Mouse (Mus musculus) heart, embryonic 13.5 days (tissue): ENCODE data around the gene Ovch2. TPM values are rescaled to one million over a fixed set of nuclear protein-coding genes. Genes with fewer than 3 reads are reported as not detected.

Experiments used
- ATAC-seq: fragments of 200-750 bp; cut with Nextera tagmentation; 2 replicates; pipeline ENCODE4 v1.8.0; 2017; ENCODE audit warnings: moderate TSS enrichment; ENCODE audit not compliant: insufficient number of reproducible peaks, low FRiP score, low TSS enrichment; ENCODE audit errors: extremely low read depth
- H3K27ac ChIP-seq: fragments of 300-500 bp; sonication (generic); replicated peaks from 2 replicates; pipeline ENCODE4 v1.5.1; 2015; ENCODE audit warnings: moderate library complexity, mild to moderate bottlenecking, inconsistent platforms
- H3K27me3 ChIP-seq: fragments of 300-500 bp; sonication (generic); replicated peaks from 2 replicates; pipeline ENCODE4 v1.6.1; 2015; ENCODE audit warnings: mild to moderate bottlenecking, inconsistent platforms
- H3K36me3 ChIP-seq: fragments of 300-500 bp; sonication (generic); 2 replicates; pipeline ENCODE4 v1.6.1; 2015; ENCODE audit warnings: mild to moderate bottlenecking, inconsistent platforms
- H3K4me1 ChIP-seq: fragments of 300-500 bp; sonication (generic); 2 replicates; pipeline ENCODE4 v1.6.1; 2015; ENCODE audit warnings: inconsistent platforms
- H3K4me2 ChIP-seq: fragments of 300-500 bp; sonication (generic); 2 replicates; pipeline ENCODE4 v1.6.1; 2015; ENCODE audit warnings: inconsistent platforms, mild to moderate bottlenecking, moderate library complexity
- H3K4me3 ChIP-seq: fragments of 300-500 bp; sonication (generic); 2 replicates; pipeline ENCODE4 v1.5.1; 2015; ENCODE audit warnings: moderate library complexity, mild to moderate bottlenecking, inconsistent platforms
- H3K9ac ChIP-seq: fragments of 300-500 bp; sonication (generic); 2 replicates; pipeline ENCODE4 v1.6.1; 2015; ENCODE audit warnings: inconsistent platforms, mild to moderate bottlenecking, moderate library complexity
- H3K9me3 ChIP-seq: fragments of 300-500 bp; sonication (generic); 2 replicates; pipeline ENCODE4 v1.6.1; 2016; ENCODE audit warnings: inconsistent platforms
- WGBS: fragments of 180-500 bp; shearing (Covaris S2); methylation state at CpG from one replicate; pipeline ENCODE4 v1.1.7; 2015; ENCODE audit warnings: mixed read lengths; 5-methylcytosine and 5-hydroxymethylcytosine counted together
- polyA plus RNA-seq: library from polyadenylated mRNA; unstranded; fragments of >200 nt; fragmentation: Nextera tagmentation; extraction: Ambion mirVana; gene quantifications from 2 replicates; pipeline ENCODE4 v1.2.1, GENCODE M21; 2015

The Ovch2 gene
- polyA plus RNA-seq, 1 experiment from 2014 or later = not detected

GRCm38 (mm10) chr7:107742963-107743465 is 58.0 kb downstream of the Ovch2 start:
- Histone ChIP-seq H3K27me3 (no peaks in the 10 kb centered on the region), H3K4me1 (no peaks in the 10 kb centered on the region), H3K36me3 (peaks cover 53% of the 10 kb centered on the region), H3K9ac (no peak overlapping the region), H3K4me3 (no peak overlapping the region), H3K27ac (no peak overlapping the region), H3K4me2 (no peak overlapping the region), H3K9me3 (no peaks in the 10 kb centered on the region)
- no peak for ATAC-seq
- 82% methylated on average over 10 of the region's 10 CpGs for WGBS

GRCm38 (mm10) chr7:107738726-107739125 is 62.3 kb downstream of the Ovch2 start:
- H3K4me1 ChIP-seq = no peaks in the 10 kb centered on the region
- no peak overlapping the region for H3K4me3 ChIP-seq
- H3K9ac ChIP-seq = no peak overlapping the region
- H3K36me3 ChIP-seq = peaks cover 36% of the 10 kb centered on the region
- H3K9me3 ChIP-seq = no peaks in the 10 kb centered on the region
- ATAC-seq = no peak
- no peaks in the 10 kb centered on the region for H3K27me3 ChIP-seq
- no peak overlapping the region for H3K27ac ChIP-seq
- 26% methylated on average over 2 of the region's 2 CpGs for WGBS
- no peak overlapping the region for H3K4me2 ChIP-seq

- no peak overlapping the region for H3K9ac ChIP-seq
- no peak overlapping the region for H3K4me3 ChIP-seq
- no peaks in the 10 kb centered on the region for H3K9me3 ChIP-seq
- ATAC-seq = no peak
- H3K4me1 ChIP-seq = no peaks in the 10 kb centered on the region
- H3K36me3 ChIP-seq = peaks cover 31% of the 10 kb centered on the region
- no peak overlapping the region for H3K4me2 ChIP-seq
- WGBS = 57% methylated on average over 2 of the region's 2 CpGs
- no peaks in the 10 kb centered on the region for H3K27me3 ChIP-seq
- H3K27ac ChIP-seq = no peak overlapping the region
Measured at GRCm38 (mm10) chr7:107733162-107733561, 67.8 kb downstream of the Ovch2 start.

Other genes starting within 250 kb of the Ovch2 start
- gene Olfml1, start 233.8 kb downstream of the Ovch2 start, polyA plus RNA-seq = 6.4 and 8.5 TPM in 2 replicates
- gene Ppfibp2, start 206.0 kb downstream of the Ovch2 start, polyA plus RNA-seq = 5.1 and 5.5 TPM in 2 replicates
- not detected in 2 replicates for gene 5330417H12Rik, start 176.0 kb downstream of the Ovch2 start, polyA plus RNA-seq
- 0.69 and 0.98 TPM in 2 replicates for gene Cyb5r2, start 43.2 kb downstream of the Ovch2 start, polyA plus RNA-seq
- gene Olfr467, start 11.1 kb upstream of the Ovch2 start, polyA plus RNA-seq = not detected in 2 replicates
- not detected in 2 replicates for gene Olfr469, start 24.3 kb upstream of the Ovch2 start, polyA plus RNA-seq
- gene Olfr470, start 46.3 kb upstream of the Ovch2 start, polyA plus RNA-seq = not detected in 2 replicates
- gene Olfr472, start 96.7 kb upstream of the Ovch2 start, polyA plus RNA-seq = not detected in 2 replicates
- gene Olfr473, start 129.2 kb upstream of the Ovch2 start, polyA plus RNA-seq = not detected in 2 replicates
- not detected in 2 replicates for gene Olfr474, start 153.4 kb upstream of the Ovch2 start, polyA plus RNA-seq
- not detected in 2 replicates for gene Olfr476, start 163.6 kb upstream of the Ovch2 start, polyA plus RNA-seq
- gene Olfr477, start 185.5 kb upstream of the Ovch2 start, polyA plus RNA-seq = not detected in 2 replicates
- gene Olfr478, start 232.8 kb upstream of the Ovch2 start, polyA plus RNA-seq = not detected in 2 replicates
- not detected in 2 replicates for gene Olfr479, start 249.5 kb upstream of the Ovch2 start, polyA plus RNA-seq